Mouse (Mus musculus): ENCODE results near the gene Mlph. TPM values are rescaled to one million over a fixed set of nuclear protein-coding genes. Genes with fewer than 3 reads are reported as not detected.

The Mlph gene
- polyA plus RNA-seq, 1 experiment: 0.44 TPM

- no peaks in the 10 kb centered on the region for H3K36me3 ChIP-seq (ENCODE audit: control insufficient read depth, insufficient read depth, low read length)
- H3K27me3 ChIP-seq (ENCODE audit: control insufficient read depth, insufficient read depth, low read length): no peaks in the 10 kb centered on the region
- peaks cover 5% of the 10 kb centered on the region for H3K4me1 ChIP-seq (ENCODE audit: control insufficient read depth, insufficient read depth, low read length)
- TF ChIP-seq POLR2A (IDR thresholded peaks at IDR 0.05; ENCODE audit: control insufficient read depth, low read depth, low read length): no peak
- TF ChIP-seq CTCF (IDR thresholded peaks at IDR 0.05; ENCODE audit: control insufficient read depth, insufficient read depth, insufficient replicate concordance, low read depth, low read length): no peak
- no peak overlapping the region for H3K27ac ChIP-seq (ENCODE audit: control insufficient read depth, insufficient read depth, low read depth, low read length)
- no peak overlapping the region for H3K4me3 ChIP-seq (ENCODE audit: control insufficient read depth, low read depth, low read length)
Observed at GRCm38 (mm10) chr1:90968649-90969048, 53.8 kb downstream of the Mlph start.

- Histone ChIP-seq H3K27ac (ENCODE audit: control insufficient read depth, insufficient read depth, low read depth, low read length) (no peak within 1 kb of the TSS), H3K4me3 (ENCODE audit: control insufficient read depth, low read depth, low read length) (no peak within 1 kb of the TSS)
Observed at GRCm38 (mm10) chr1:90969347-90969784, 54.5 kb downstream of the Mlph start, which contains the start of gene Rab17. Rab17 (minus strand) TSS chr1:90969661.

GRCm38 (mm10) chr1:90969881-90970390 is 55.1 kb downstream of the Mlph start:
- no peak overlapping the region for H3K27ac ChIP-seq (ENCODE audit: control insufficient read depth, insufficient read depth, low read depth, low read length)
- H3K36me3 ChIP-seq (ENCODE audit: control insufficient read depth, insufficient read depth, low read length): no peaks in the 10 kb centered on the region
- TF ChIP-seq POLR2A (IDR thresholded peaks at IDR 0.05; ENCODE audit: control insufficient read depth, low read depth, low read length) (no peak), CTCF (IDR thresholded peaks at IDR 0.05; ENCODE audit: control insufficient read depth, insufficient read depth, insufficient replicate concordance, low read depth, low read length) (no peak)
- no peaks in the 10 kb centered on the region for H3K27me3 ChIP-seq (ENCODE audit: control insufficient read depth, insufficient read depth, low read length)
- H3K4me1 ChIP-seq (ENCODE audit: control insufficient read depth, insufficient read depth, low read length): peaks cover 5% of the 10 kb centered on the region
- no peak overlapping the region for H3K4me3 ChIP-seq (ENCODE audit: control insufficient read depth, low read depth, low read length)

More at GRCm38 (mm10) chr1:90969347-90969784, 54.5 kb downstream of the Mlph start, which contains the start of gene Rab17:
- TF ChIP-seq POLR2A (IDR thresholded peaks at IDR 0.05; ENCODE audit: control insufficient read depth, low read depth, low read length): no peak
- TF ChIP-seq CTCF (IDR thresholded peaks at IDR 0.05; ENCODE audit: control insufficient read depth, insufficient read depth, insufficient replicate concordance, low read depth, low read length): no peak
- Histone ChIP-seq H3K4me1 (ENCODE audit: control insufficient read depth, insufficient read depth, low read length) (peaks cover 5% of the 10 kb centered on the region), H3K27me3 (ENCODE audit: control insufficient read depth, insufficient read depth, low read length) (no peaks in the 10 kb centered on the region), H3K36me3 (ENCODE audit: control insufficient read depth, insufficient read depth, low read length) (no peaks in the 10 kb centered on the region)

GRCm38 (mm10) chr1:90972911-90973573 is 58.2 kb downstream of the Mlph start:
- H3K4me1 ChIP-seq (ENCODE audit: control insufficient read depth, insufficient read depth, low read length): peaks cover 5% of the 10 kb centered on the region
- no peak overlapping the region for H3K4me3 ChIP-seq (ENCODE audit: control insufficient read depth, low read depth, low read length)
- H3K36me3 ChIP-seq (ENCODE audit: control insufficient read depth, insufficient read depth, low read length): no peaks in the 10 kb centered on the region
- peak; percentile 94 for TF ChIP-seq CTCF (IDR thresholded peaks at IDR 0.05; ENCODE audit: control insufficient read depth, insufficient read depth, insufficient replicate concordance, low read depth, low read length)
- no peak for TF ChIP-seq POLR2A (IDR thresholded peaks at IDR 0.05; ENCODE audit: control insufficient read depth, low read depth, low read length)
- no peak overlapping the region for H3K27ac ChIP-seq (ENCODE audit: control insufficient read depth, insufficient read depth, low read depth, low read length)
- no peaks in the 10 kb centered on the region for H3K27me3 ChIP-seq (ENCODE audit: control insufficient read depth, insufficient read depth, low read length)

- no peak overlapping the region for H3K27ac ChIP-seq (ENCODE audit: control insufficient read depth, insufficient read depth, low read depth, low read length)
- H3K36me3 ChIP-seq (ENCODE audit: control insufficient read depth, insufficient read depth, low read length): no peaks in the 10 kb centered on the region
- no peak overlapping the region for H3K4me3 ChIP-seq (ENCODE audit: control insufficient read depth, low read depth, low read length)
- no peak for TF ChIP-seq CTCF (IDR thresholded peaks at IDR 0.05; ENCODE audit: control insufficient read depth, insufficient read depth, insufficient replicate concordance, low read depth, low read length)
- TF ChIP-seq POLR2A (IDR thresholded peaks at IDR 0.05; ENCODE audit: control insufficient read depth, low read depth, low read length): no peak
- peaks cover 5% of the 10 kb centered on the region for H3K4me1 ChIP-seq (ENCODE audit: control insufficient read depth, insufficient read depth, low read length)
- no peaks in the 10 kb centered on the region for H3K27me3 ChIP-seq (ENCODE audit: control insufficient read depth, insufficient read depth, low read length)
Observed at GRCm38 (mm10) chr1:90973574-90973911, 58.7 kb downstream of the Mlph start.

GRCm38 (mm10) chr1:90974906-90975649 is 60.2 kb downstream of the Mlph start:
- Histone ChIP-seq H3K4me1 (ENCODE audit: control insufficient read depth, insufficient read depth, low read length) (peaks cover 5% of the 10 kb centered on the region), H3K27ac (ENCODE audit: control insufficient read depth, insufficient read depth, low read depth, low read length) (no peak overlapping the region), H3K27me3 (ENCODE audit: control insufficient read depth, insufficient read depth, low read length) (no peaks in the 10 kb centered on the region), H3K36me3 (ENCODE audit: control insufficient read depth, insufficient read depth, low read length) (no peaks in the 10 kb centered on the region), H3K4me3 (ENCODE audit: control insufficient read depth, low read depth, low read length) (no peak overlapping the region)
- TF ChIP-seq POLR2A (IDR thresholded peaks at IDR 0.05; ENCODE audit: control insufficient read depth, low read depth, low read length) (no peak), CTCF (IDR thresholded peaks at IDR 0.05; ENCODE audit: control insufficient read depth, insufficient read depth, insufficient replicate concordance, low read depth, low read length) (no peak)

- TF ChIP-seq CTCF (IDR thresholded peaks at IDR 0.05; ENCODE audit: control insufficient read depth, insufficient read depth, insufficient replicate concordance, low read depth, low read length): no peak
- no peak for TF ChIP-seq POLR2A (IDR thresholded peaks at IDR 0.05; ENCODE audit: control insufficient read depth, low read depth, low read length)
- Histone ChIP-seq H3K4me1 (ENCODE audit: control insufficient read depth, insufficient read depth, low read length) (peaks cover 5% of the 10 kb centered on the region), H3K27me3 (ENCODE audit: control insufficient read depth, insufficient read depth, low read length) (no peaks in the 10 kb centered on the region), H3K4me3 (ENCODE audit: control insufficient read depth, low read depth, low read length) (no peak overlapping the region), H3K27ac (ENCODE audit: control insufficient read depth, insufficient read depth, low read depth, low read length) (no peak overlapping the region), H3K36me3 (ENCODE audit: control insufficient read depth, insufficient read depth, low read length) (no peaks in the 10 kb centered on the region)
Observed at GRCm38 (mm10) chr1:90975960-90976359, 61.1 kb downstream of the Mlph start.

Data from testis, adult 2 months (tissue).